Mouse (Mus musculus) liver, embryonic 14.5 days (tissue): ENCODE results near the gene Dnaaf1.

Source experiments
- CTCF ChIP-seq: IDR thresholded peaks from 2 replicates; pipeline ENCODE4 v1.5.1; 2016; ENCODE audit warnings: antibody characterized with exemption, low read depth, control low read depth
- EP300 ChIP-seq: IDR thresholded peaks from 2 replicates; pipeline ENCODE4 v1.6.1; 2016; ENCODE audit warnings: antibody characterized with exemption, low read depth

- TF ChIP-seq CTCF (no peak), EP300 (no peak)
These were observed 62.3 kb downstream of the Dnaaf1 start for GRCm38 (mm10) chr8:119637381-119637780.
